Mouse (Mus musculus): ENCODE measurements at regions not wholly inside any gene's neighbourhood (a gene's known extent, or its start where the extent isn't known, plus 50 kb on each side); places are given as distances from the start of the nearest gene placed in this dataset.

DNA sequence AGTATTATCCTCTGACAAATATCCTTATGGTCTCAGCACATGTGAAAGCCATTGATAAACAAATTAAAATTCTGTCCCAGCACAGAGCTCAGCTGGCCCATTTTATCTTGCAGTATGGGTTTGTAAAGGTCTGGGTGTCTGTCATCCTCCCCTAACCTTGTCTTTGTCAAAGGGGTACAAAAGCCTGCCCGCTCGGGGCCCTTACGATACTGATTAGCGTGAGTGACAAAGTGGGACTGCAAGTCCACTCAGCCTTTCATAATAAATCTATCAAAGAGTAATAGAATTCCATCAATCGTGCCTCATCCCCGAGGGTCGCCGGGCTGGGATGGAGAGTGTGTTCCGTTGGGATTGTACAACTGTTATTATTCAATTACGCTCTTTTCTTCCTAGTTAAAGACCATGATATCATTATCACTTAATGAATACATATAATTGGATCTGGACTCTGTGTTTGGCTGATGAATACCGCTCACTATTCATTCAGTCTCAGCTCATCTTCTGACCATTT lies 82.0 kb upstream of the Foxd3 start:
- no peak for TF ChIP-seq EP300 (IDR thresholded peaks at IDR 0.05; ENCODE audit: low read depth)
- TF ChIP-seq CTCF (IDR thresholded peaks at IDR 0.05; ENCODE audit: low read depth) = no peak

Measured in liver, embryonic 14.5 days (tissue).